Mouse (Mus musculus): ENCODE data around the gene Iscu.

DNA sequence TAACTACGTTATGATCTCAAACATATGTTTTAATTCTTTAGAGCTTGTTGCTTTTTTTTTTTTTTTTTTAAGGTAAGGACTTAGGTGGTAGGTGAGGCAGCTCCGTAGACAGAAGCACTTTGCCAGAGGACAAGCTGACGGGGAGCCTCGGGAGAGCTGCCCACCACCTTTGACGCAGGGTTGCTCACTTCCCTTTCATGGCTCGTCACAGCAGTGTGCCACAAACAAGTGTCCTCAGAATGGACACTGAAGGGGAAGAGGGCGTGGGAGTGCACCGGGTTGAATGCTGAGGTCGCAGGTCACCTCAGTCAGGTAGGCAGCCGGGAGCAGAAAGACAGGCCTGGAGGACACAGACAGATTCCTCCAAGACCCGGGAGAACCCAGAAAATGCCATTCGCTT lies 47.1 kb upstream of the Iscu start:
- TF ChIP-seq CTCF (IDR thresholded peaks at IDR 0.05; ENCODE audit: insufficient read depth, low read depth, low read length) (no peak), POLR2A (IDR thresholded peaks at IDR 0.05; ENCODE audit: insufficient read depth, low read depth, low read length) (no peak)
